Mouse (Mus musculus) right cerebral cortex, postnatal 36 days (tissue): ENCODE measurements at regions not wholly inside any gene's neighbourhood (a gene's known extent, or its start where the extent isn't known, plus 50 kb on each side); places are given as distances from the start of the nearest gene placed in this dataset.

Experiments
- DNase-seq, 2 experiments: peaks; one replicate each; pipeline ENCODE4 v3.0.0; 2022; ENCODE audit warnings: low spot score in 2 of 2, mixed read lengths in 1 of 2

GRCm38 (mm10) chr3:140221478-140221877, 990.7 kb downstream of the Pdha2 start:
- DNase-seq, result no peak

GRCm38 (mm10) chr3:140230712-140231111, 981.4 kb downstream of the Pdha2 start:
- no peak for DNase-seq

- DNase-seq, result no peak
Observed at GRCm38 (mm10) chr3:140233144-140233543, 979.0 kb downstream of the Pdha2 start.

- DNase-seq, result no peak
Observed at GRCm38 (mm10) chr3:140233809-140234208, 978.3 kb downstream of the Pdha2 start.

GRCm38 (mm10) chr3:140239276-140239675, 972.9 kb downstream of the Pdha2 start:
- DNase-seq, result no peak
